Mouse (Mus musculus) yolk sac, embryonic 10.5 days (tissue): ENCODE measurements around the gene Rai1.

Experiments used
- DNase-seq: peaks from one replicate; pipeline ENCODE4 v3.0.0-alpha.2; 2017; ENCODE audit warnings: low spot score

The Rai1 gene

GRCm38 (mm10) chr11:60192534-60192933 is 87.7 kb downstream of the Rai1 start:
- no peak for DNase-seq

- DNase-seq: no peak
Observed at GRCm38 (mm10) chr11:60193556-60193955, 88.7 kb downstream of the Rai1 start.

- DNase-seq: no peak
Observed at GRCm38 (mm10) chr11:60195108-60195507, 90.3 kb downstream of the Rai1 start.

DNA sequence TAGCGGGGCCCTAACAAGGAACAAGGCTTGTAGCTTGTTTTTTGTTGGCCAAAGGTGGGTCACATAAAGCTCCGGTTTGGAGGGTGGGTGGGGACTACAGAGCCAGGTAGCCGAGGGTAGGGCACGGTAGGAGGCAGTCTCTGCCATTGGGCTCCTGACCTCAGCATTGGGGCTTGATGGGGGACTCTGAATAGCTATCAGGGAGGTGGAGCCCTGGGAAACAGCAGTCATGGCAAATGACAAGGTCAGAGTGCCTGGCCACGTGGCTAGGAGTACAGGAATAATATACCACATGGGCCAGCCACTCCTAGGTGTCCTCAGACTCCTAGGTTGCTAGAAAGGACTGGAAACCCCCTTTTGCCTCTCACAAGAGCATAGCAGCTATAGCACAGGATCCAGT is 91.5 kb downstream of the Rai1 start:
- DNase-seq: no peak

- no peak for DNase-seq
Observed at GRCm38 (mm10) chr11:60197998-60198619, 93.3 kb downstream of the Rai1 start.

GRCm38 (mm10) chr11:60198651-60199050 is 93.8 kb downstream of the Rai1 start:
- no peak for DNase-seq

- peak; percentile 78 for DNase-seq
Observed at GRCm38 (mm10) chr11:60199702-60200184, 94.9 kb downstream of the Rai1 start.

DNA sequence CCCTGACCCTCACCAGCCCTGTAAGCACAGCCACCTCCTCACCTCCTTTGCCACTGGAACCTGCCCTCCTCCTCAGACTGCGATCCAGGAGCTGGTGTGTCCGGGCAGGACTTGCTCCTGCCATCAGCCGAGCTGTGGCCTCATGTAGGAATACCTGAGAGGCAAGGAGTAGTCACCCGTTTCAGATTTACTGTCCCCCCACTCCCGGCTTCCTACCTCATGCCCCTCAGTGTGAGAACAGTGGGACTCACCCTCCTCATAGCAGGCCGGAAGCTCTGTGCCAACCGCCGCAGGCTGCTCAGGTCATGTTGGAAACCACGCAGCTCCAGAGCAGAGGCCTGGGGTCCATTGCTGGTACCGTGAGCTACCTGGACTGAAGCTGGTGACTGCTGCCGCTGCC is 95.6 kb downstream of the Rai1 start:
- DNase-seq: no peak

DNA sequence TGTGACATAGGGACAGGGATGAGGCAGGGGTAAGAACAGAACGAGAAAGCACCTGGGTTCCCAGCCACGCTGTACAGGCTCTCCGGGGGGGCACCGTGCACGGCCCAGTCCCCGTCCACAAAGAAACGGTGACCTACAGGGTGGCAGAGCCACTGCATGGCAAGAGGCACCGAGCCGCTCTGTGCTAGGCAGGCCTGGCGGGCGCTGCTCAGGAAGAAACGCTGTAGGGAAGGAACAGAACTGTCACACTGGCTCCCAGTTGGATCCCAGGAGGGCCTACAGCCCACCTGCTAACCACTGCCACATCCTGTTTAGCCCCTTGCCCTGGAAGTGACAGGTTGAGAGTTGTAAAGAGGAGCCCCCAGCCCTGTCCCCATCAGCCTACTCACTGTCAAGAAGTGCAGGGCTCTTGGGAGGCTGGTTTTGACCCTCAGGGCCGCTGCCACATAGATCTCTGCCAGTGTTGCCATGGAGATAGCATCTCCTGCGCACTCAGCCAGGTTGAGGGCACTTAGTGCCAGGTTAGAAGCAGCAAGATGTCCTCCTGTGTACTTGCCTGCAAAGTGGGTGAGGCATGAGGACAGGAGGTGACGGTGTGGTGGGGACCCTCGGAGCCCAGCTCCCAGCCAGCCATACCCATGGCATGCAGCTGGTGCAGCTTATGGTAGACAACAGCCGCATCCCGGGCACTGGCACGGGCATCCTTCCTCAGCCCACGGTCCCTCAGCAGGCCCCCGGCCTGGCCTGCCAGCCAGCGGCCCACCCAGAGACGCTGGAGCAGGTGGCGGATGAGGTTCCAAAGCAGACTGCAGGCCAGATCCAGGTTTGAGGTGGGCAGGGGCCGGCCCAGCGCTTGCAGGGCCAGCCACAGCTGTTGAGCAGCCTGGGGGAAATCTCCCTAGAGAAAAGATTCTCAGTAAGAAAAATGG is 98.2 kb downstream of the Rai1 start:
- no peak for DNase-seq

DNA sequence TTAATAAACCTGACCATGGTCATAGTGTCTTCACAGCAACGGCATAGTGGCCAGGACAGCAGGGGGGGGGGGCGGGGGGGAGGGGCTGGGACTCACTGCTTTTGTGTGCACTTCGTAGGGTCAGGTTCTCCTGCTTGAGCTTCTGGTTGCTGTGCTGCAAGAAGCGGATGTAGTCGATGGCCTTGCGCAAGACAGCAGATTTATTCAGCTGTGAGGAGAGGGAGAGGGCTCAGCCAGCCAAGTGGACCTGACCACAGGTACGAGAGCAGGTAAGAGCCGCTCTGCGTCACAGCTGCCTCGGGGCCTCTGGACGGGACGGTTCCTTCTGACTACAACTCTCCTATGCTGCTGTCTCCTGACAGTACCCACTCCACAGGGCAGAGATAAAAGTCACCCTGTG is 100.2 kb downstream of the Rai1 start:
- DNase-seq: peak; percentile 39

DNA sequence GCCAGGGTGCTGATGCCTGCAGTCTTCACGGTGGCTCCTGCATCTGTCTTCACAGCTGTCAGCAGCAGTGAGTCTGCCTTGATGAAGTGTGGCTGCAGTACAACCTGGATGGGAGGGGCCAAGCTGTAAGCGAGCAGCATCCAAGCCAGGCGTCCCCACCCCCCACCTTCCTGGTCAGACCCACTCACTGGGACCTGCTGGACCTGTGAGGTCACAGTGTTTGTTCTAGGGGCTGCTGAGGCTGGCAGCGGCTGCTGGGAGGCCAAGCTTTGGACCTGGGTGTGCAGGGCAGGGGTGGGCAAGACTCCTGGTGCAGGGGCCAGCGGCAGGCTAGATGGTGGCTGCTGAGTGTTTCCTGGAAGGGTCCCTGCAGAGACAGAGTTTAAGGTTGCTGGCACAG is 101.4 kb downstream of the Rai1 start:
- DNase-seq: peak; percentile 63

DNA sequence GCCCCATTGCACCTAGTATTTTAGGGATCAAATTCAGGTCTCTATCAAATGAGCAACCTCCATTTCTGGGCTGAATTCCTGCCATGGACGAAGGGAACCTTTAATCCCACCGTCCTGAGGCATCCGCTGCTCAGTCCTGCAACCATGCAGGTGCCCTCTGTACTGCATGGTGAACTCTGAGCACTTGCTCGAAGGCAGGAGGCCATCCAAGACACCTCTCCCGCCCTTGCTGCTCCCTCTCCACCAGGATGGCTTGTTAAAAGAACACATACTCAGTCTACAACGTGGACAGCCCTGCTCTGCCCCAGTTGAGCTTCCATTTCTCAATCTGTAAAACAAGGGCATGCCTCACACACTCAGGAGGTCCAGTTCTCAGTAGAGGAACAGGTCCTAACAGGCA is 103.4 kb downstream of the Rai1 start:
- DNase-seq: no peak

DNA sequence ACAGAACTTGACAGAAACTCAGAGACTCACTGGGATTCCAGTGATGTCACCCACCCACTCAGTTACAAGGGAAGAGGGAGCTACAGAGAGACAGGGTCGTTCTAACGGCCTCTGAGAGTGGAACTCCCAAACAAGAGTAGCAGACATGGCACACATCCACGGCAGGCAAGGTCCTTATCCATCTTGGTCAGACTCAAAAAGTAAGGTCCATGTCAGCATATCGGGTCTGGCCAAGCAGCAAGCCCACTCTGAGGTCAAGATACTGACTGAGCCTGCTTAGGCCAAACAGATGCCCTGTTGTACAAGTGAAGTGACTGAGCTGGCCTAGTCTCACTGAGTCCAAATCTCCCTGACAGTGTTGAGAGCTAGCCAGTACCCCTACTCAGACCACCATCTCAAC is 103.9 kb downstream of the Rai1 start:
- no peak for DNase-seq

- DNase-seq: no peak
Observed at GRCm38 (mm10) chr11:60209217-60209932, 104.6 kb downstream of the Rai1 start.

GRCm38 (mm10) chr11:60209933-60210249 is 105.1 kb downstream of the Rai1 start:
- DNase-seq: no peak

DNA sequence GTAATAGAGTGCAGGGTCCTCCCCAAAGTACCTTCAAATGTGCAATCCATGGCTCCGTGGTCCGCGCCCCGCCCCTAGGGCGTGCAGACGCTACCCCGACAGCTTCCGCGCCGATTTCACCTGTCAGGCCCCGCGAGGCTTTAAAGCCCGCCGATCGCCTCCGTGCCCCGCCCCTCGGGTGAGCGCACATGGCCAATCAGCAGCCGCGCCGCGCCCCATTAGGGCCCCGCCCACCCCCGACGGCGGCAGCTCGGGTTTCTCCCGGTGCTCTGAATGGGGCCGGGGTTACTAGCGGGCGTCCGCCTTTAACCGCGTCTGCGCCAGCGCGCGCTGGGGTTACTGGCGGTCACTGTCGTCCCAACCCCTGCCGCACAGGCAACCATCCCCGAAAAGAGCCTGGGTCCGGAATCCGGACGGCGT is 105.5 kb downstream of the Rai1 start:
- DNase-seq: peak; percentile 96

GRCm38 (mm10) chr11:60211152-60211551 is 106.3 kb downstream of the Rai1 start:
- no peak for DNase-seq

DNA sequence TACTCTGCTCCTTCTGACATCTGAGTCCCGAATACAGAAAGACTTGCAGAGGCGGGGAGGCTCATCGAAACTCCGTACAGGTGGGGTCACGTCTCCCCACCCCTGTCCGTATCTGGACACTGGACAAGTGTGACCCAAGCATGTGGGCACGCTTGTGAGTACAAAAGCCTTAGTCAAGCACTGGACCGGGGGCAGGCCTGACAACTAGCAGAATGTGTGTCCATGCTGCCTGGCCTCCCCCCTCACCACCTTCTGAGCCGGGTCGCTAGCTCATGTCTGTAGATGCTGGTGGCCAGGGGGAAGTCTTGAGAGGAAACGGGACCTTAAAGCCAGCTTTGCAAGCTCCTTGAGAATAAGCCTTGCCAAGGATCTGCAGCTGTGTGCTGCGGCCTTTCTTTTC is 106.9 kb downstream of the Rai1 start:
- no peak for DNase-seq

- DNase-seq: no peak
Observed at GRCm38 (mm10) chr11:60213266-60213665, 108.5 kb downstream of the Rai1 start.

DNA sequence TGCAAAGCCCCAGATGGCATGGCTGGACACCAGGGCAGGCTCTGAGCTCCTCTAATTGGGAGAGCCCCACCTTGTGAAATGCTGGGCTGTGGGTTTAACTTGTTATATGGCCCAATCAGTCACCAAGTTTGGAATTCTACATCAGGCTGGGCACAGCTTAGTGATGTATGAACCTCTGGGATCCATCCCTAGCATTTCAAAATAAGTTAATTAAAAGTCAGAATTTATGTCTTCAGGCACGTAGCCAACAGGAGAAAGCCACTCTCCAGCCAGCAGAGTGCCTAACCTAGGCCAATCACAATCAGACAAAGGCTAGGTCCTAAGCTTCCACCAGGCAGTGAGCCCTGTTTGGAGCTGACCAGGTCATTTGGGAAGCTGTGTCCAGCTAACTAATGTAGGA is 111.9 kb downstream of the Rai1 start:
- DNase-seq: no peak

DNA sequence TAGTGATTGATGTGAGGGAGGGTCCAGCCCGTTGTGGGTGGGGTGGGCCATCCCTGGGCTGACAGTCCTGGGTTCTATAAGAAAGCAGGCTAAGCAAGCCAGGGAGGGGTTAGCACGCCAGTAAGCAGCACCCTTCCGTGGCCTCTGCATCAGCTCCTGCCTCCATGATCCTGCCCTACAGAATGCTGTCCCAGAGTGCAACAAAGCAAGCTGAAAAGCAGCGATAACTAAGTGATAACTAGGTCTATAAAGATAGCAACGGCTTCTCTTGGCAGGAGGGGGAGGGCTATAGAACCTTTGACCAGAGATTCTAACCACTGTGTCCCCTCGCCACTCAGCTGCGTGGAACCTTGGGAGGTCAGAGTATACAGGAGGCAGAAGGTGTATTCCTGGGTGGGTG is 112.7 kb downstream of the Rai1 start:
- no peak for DNase-seq

GRCm38 (mm10) chr11:60219609-60220008 is 114.8 kb downstream of the Rai1 start:
- no peak for DNase-seq

GRCm38 (mm10) chr11:60220291-60220804 is 115.5 kb downstream of the Rai1 start:
- peak; percentile 95 for DNase-seq
